Mouse (Mus musculus): ENCODE measurements around the gene Kat2b.
"Not testable (repeated sequence)": the region's sequence is repeated elsewhere in the genome, so short reads cannot be mapped to it uniquely, and the experiment has no call there.

- TF ChIP-seq GATA1 (IDR thresholded peaks at IDR 0.05; ENCODE audit: borderline replicate concordance, low read length); TAL1 (conservative IDR thresholded peaks at IDR 0.05; ENCODE audit: low read depth, low read length); POLR2AphosphoS5 (IDR thresholded peaks at IDR 0.05; ENCODE audit: insufficient replicate concordance, low read depth, low read length); GATA2 (IDR thresholded peaks at IDR 0.05; ENCODE audit: borderline replicate concordance, low read depth, low read length): not testable (repeated sequence)
- 0 out of 2 replicates have a peak, but pooled peaks have one; percentile 24 for TF ChIP-seq CTCF (IDR thresholded peaks at IDR 0.05; ENCODE audit: low read depth, low read length)
Measured at GRCm38 (mm10) chr17:53657391-53657790, 90.7 kb downstream of the Kat2b start.
